Mouse (Mus musculus) limb, embryonic 12.5 days (tissue): Measurements from ENCODE around the gene Nkx3-2. TPM values are rescaled to one million over a fixed set of nuclear protein-coding genes. Genes with fewer than 3 reads are reported as not detected.

ENCODE experiments used
- ATAC-seq: fragments of 200-750 bp; cut with Nextera tagmentation; 2 replicates; pipeline ENCODE4 v1.8.0; 2017; ENCODE audit warnings: low read depth, moderate TSS enrichment; ENCODE audit not compliant: insufficient number of reproducible peaks, insufficient read depth, low FRiP score, low TSS enrichment
- H3K27ac ChIP-seq: fragments of 300-500 bp; sonication (generic); 2 replicates; pipeline ENCODE4 v1.5.1; 2016; ENCODE audit warnings: mild to moderate bottlenecking, moderate library complexity
- H3K27me3 ChIP-seq: fragments of 300-500 bp; sonication (generic); 2 replicates; pipeline ENCODE4 v1.6.1; 2016; ENCODE audit warnings: mild to moderate bottlenecking, moderate library complexity
- H3K36me3 ChIP-seq: fragments of 300-500 bp; sonication (generic); 2 replicates; pipeline ENCODE4 v1.6.1; 2016; ENCODE audit warnings: mild to moderate bottlenecking, moderate library complexity
- H3K4me1 ChIP-seq: fragments of 300-500 bp; sonication (generic); replicated peaks from 2 replicates; pipeline ENCODE4 v1.6.1; 2016
- H3K4me2 ChIP-seq: fragments of 300-500 bp; sonication (generic); 2 replicates; pipeline ENCODE4 v1.6.1; 2016; ENCODE audit warnings: mild to moderate bottlenecking, moderate library complexity
- H3K4me3 ChIP-seq: fragments of 300-500 bp; sonication (generic); replicated peaks from 2 replicates; pipeline ENCODE4 v1.5.1; 2016; ENCODE audit warnings: mild to moderate bottlenecking
- H3K9ac ChIP-seq: fragments of 300-500 bp; sonication (generic); replicated peaks from 2 replicates; pipeline ENCODE4 v1.6.1; 2016; ENCODE audit warnings: mild to moderate bottlenecking, moderate library complexity
- H3K9me3 ChIP-seq: fragments of 300-500 bp; sonication (generic); 2 replicates; pipeline ENCODE4 v1.6.1; 2016; ENCODE audit warnings: mild to moderate bottlenecking, moderate library complexity
- WGBS: fragments of 180-500 bp; shearing (Covaris S2); methylation state at CpG from one replicate; pipeline ENCODE4 v1.1.7; 2016; 5-methylcytosine and 5-hydroxymethylcytosine counted together
- polyA plus RNA-seq: library from polyadenylated mRNA; unstranded; fragments of >200 nt; fragmentation: Nextera tagmentation; extraction: Ambion mirVana; gene quantifications from 2 replicates; pipeline ENCODE4 v1.2.1, GENCODE M21; 2016

Gene Nkx3-2
- polyA plus RNA-seq, 1 experiment from 2014 or later = 3.9 TPM

DNA sequence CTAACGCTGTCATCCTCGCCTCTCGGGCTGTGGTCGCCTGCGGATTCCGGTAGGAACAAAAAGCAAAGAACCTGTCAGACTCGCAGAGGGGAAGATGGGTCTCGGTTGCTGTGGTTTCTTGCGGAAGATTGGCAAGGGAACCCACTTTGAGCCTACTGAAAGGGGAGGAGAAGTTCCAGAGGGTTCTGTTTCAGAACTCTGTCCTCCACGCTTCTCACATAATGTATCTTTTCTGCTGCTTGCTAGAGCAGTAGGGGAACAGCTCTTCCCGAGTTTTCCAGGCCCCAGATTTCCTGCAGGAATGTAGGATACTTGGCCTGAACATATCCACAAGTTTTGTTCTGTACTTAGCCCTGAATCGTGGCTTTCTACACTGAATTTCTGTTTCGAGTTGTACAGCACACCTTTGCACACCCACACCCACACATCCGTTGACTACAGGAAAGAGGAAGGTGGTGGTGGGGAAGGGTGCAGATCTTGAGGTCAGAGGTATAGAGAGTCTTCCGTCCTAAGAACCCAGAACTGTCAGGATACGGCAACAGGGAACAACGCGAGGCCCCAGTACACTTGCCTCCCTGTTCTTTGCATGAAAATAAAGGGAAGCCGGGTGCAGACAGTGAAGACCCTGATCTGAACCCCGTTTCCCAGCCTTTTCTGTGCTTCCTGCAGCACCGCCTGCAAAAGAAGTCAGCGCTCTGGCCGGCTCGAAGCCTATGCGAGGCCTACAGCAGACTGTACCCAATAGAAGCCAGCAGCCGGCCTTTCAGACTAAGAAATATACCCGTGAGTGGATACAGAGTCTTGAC is 2.0 kb downstream of the Nkx3-2 start:
- Histone ChIP-seq H3K9me3 (no peaks in the 10 kb centered on the region), H3K4me2 (peak overlapping the region; percentile 71), H3K4me1 (peaks cover 30% of the 10 kb centered on the region), H3K27ac (peak overlapping the region; percentile 62), H3K4me3 (peak overlapping the region; percentile 51), H3K9ac (peak overlapping the region; percentile 71), H3K27me3 (peaks cover 92% of the 10 kb centered on the region), H3K36me3 (no peaks in the 10 kb centered on the region)
- WGBS = 2% methylated on average over 27 of the region's 27 CpGs
- ATAC-seq = no peak

DNA sequence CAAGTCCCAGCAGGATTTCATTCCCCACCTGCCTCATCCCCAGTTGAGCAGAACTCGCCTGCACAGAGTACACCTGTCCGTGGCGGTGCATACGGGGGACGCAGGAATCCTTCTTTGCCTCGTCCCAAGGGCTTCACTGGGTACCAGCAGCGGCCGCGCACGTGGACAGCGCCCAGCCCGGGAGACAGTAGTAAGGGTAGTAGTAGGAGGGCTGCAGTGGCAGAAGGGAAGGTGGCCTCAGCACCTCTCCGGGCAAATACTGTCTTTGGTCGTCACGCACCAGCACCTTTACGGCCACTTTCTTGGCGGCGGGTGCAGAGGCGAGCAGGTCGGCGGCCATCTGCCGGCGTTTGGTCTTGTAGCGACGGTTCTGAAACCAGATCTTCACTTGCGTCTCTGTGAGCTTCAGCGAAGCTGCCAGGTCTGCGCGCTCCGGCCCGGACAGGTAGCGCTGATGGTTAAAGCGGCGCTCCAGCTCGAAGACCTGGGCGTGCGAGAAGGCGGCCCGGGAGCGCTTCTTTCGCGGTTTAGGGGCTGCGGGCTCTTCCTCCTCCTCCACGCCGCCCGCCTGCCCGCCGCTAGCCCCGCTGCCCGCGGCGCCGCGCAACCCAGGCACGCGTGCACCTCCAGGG is 2.7 kb downstream of the Nkx3-2 start:
- H3K9me3 ChIP-seq = no peaks in the 10 kb centered on the region

DNA sequence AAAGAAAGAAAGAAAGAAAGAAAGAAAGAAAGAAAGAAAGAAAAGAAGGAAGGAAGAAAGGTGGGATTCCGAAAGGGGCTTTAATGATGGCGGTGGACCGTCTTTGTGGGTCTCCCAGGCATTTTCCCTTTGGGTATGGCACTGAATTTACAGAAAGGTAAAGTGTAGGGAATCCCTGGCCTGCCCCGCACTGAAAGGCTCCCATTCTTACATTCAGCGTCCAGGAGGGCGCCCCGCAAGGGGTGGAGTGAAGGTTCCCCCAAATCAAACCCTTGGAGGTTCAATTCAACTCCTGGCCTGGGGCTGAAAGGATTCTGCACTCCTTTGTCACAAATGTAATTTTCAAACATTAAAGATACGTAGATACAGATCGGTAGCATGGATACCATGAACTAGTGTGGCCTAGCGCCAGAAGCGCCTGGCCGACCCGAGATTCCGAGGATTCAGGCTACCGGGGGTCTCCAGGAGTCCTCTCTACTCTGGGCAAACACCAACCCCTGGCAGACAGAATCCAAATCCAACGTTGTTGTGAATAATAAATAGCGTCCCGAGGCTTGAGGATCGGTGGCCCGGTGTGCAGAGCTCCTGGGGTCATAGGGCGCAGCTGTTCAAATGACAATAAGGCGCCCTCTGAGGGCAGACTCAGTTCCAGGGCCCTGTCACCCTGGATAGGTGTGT is 3.3 kb downstream of the Nkx3-2 start:
- Histone ChIP-seq H3K4me3 (peak overlapping the region; percentile 51), H3K9me3 (no peaks in the 10 kb centered on the region), H3K4me2 (peak overlapping the region; percentile 71), H3K9ac (no peak overlapping the region; the same call in 1 of the 2 replicates), H3K36me3 (no peaks in the 10 kb centered on the region), H3K27ac (no peak overlapping the region), H3K27me3 (peaks cover 92% of the 10 kb centered on the region), H3K4me1 (peaks cover 26% of the 10 kb centered on the region)
- no peak for ATAC-seq
- 2% methylated on average over 22 of the region's 22 CpGs for WGBS

More for the DNA sequence above, 2.7 kb downstream of the Nkx3-2 start:
- Histone ChIP-seq H3K4me1 (peaks cover 26% of the 10 kb centered on the region), H3K9ac (peak overlapping the region; percentile 71; the same call in 1 of the 2 replicates), H3K27me3 (peaks cover 92% of the 10 kb centered on the region), H3K4me2 (peak overlapping the region; percentile 71), H3K27ac (no peak overlapping the region), H3K36me3 (no peaks in the 10 kb centered on the region), H3K4me3 (peak overlapping the region; percentile 51)
- no peak for ATAC-seq
- WGBS = under 1% methylated on average over 56 of the region's 56 CpGs

DNA sequence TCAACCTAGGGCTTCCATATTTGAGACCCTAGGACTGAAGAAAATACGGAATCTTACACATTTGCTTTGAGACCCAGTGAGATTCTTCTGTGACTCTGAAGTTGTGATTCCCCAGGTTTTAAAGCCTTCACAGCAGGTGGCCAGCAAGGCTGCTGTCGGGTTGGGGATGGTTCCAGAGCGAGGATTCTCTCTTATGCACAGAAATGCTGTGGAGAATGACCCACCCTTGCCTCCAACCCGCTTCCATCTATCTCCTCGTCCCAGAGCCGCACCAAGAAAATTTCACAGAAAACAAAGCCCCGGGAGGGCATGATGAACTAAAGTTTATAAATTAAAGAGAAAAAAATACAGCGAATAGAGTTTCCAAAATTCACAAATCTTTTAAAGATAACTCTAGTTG is 4.2 kb downstream of the Nkx3-2 start:
- Histone ChIP-seq H3K9ac (no peak overlapping the region), H3K27ac (no peak overlapping the region), H3K9me3 (no peaks in the 10 kb centered on the region), H3K4me3 (0 out of 2 replicates have a peak overlapping the region, but pooled peaks have one; percentile 2), H3K4me2 (peak overlapping the region; percentile 19), H3K27me3 (peaks cover 95% of the 10 kb centered on the region), H3K36me3 (no peaks in the 10 kb centered on the region), H3K4me1 (peaks cover 26% of the 10 kb centered on the region)
- no peak for ATAC-seq
- WGBS = 5% methylated on average over 8 of the region's 8 CpGs

DNA sequence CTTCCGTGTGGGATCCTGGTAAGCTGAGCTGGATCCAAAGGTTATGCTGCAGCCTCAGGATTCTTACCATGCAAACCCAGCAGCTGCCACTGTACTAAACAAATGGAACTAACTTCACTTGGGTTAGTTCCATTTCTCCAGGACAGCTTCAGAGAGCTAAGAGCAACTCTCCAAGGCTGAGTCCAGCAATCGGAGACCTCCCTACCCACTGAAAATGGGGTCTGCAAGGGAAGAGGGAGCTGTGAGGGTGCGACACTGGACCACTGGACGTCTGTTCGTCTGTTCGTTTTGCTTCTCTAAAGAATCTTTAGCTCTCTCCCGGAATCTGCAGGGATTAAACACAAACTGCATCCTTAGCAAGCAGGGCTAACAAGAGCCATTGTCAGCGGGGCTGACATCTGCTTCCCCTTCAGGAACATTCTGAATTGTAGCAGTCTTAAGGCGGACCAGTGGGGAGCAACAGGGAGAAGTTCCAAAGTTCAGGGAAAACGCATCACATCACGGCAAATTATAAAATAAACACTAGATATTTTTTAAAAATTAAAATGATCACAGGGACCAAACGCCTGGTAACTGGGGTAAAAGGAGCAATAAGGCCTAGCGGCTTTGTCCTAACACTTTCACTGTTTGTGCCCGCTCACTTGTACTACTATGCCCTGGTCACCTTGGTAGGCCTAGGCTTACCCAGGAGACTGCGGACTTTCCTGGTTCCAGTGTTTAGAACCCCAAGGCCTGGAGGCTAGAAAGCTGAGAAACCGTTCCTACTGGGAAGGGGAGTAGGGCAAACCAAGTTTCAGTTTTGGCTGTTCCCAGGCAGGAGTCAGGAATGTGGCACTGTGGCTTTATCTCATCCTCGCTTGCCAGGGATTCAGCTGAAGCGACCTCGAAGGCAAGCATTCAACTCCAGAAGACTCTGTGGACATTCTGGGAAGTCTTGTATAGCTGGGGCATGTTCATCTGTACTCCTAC is 5.3 kb downstream of the Nkx3-2 start:
- no peak for ATAC-seq
- Histone ChIP-seq H3K4me1 (peaks cover 25% of the 10 kb centered on the region), H3K9me3 (no peaks in the 10 kb centered on the region), H3K9ac (no peak overlapping the region), H3K27ac (no peak overlapping the region), H3K36me3 (no peaks in the 10 kb centered on the region), H3K4me2 (peak overlapping the region; percentile 9; the same call in 1 of the 2 replicates), H3K27me3 (peaks cover 98% of the 10 kb centered on the region), H3K4me3 (no peak overlapping the region)
- 7% methylated on average over 19 of the region's 19 CpGs for WGBS

DNA sequence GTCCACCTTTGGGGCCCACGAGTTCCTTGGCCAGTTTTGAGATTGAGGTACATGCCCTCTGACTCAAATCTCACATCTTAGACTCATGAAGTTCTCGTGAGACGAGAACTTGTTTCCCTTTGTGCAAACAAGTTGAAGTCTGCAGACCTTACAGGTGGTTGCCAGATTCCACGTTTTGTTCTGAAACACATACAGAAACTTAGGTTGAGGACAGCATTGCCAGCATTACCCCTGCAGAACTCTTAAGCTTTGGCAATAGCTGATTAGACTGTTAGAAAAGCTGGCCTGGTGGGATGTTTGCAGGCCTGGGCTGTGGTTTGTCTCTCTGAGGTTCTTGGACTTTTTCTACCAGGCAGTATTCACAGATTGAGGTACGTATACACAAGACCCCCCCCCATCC is 7.0 kb downstream of the Nkx3-2 start:
- Histone ChIP-seq H3K36me3 (no peaks in the 10 kb centered on the region), H3K27me3 (peaks cover 96% of the 10 kb centered on the region), H3K4me2 (no peak overlapping the region), H3K4me3 (no peak overlapping the region), H3K27ac (no peak overlapping the region), H3K4me1 (peaks cover 13% of the 10 kb centered on the region; the same call in 1 of the 2 replicates), H3K9ac (no peak overlapping the region), H3K9me3 (no peaks in the 10 kb centered on the region)
- no peak for ATAC-seq
- WGBS = 3% methylated on average over 5 of the region's 5 CpGs

DNA sequence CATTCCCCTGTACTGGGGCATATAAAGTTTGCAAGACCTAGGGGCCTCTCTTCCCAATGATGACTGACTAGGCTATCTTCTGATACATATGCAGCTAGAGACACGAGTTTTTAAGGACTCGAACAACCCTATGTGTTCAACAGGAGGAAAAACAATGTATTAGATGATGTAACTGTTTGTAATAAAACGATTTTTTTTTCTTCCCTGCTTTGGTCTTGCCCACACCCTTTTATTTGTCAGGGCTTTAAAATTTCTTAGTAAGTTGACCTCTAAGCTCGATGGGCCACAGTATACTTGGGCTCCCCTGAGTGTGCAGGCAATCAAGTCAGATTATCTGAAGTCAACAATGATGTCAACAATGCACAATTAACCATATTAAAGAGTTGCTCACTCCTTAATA is 7.9 kb downstream of the Nkx3-2 start:
- H3K9ac ChIP-seq = no peak overlapping the region
- H3K4me1 ChIP-seq = peaks cover 8% of the 10 kb centered on the region; the same call in 1 of the 2 replicates
- H3K4me2 ChIP-seq = no peak overlapping the region
- H3K9me3 ChIP-seq = no peaks in the 10 kb centered on the region
- no peak for ATAC-seq
- peaks cover 96% of the 10 kb centered on the region for H3K27me3 ChIP-seq
- 3% methylated on average over 4 of the region's 4 CpGs for WGBS
- H3K4me3 ChIP-seq = no peak overlapping the region
- no peaks in the 10 kb centered on the region for H3K36me3 ChIP-seq
- H3K27ac ChIP-seq = no peak overlapping the region

DNA sequence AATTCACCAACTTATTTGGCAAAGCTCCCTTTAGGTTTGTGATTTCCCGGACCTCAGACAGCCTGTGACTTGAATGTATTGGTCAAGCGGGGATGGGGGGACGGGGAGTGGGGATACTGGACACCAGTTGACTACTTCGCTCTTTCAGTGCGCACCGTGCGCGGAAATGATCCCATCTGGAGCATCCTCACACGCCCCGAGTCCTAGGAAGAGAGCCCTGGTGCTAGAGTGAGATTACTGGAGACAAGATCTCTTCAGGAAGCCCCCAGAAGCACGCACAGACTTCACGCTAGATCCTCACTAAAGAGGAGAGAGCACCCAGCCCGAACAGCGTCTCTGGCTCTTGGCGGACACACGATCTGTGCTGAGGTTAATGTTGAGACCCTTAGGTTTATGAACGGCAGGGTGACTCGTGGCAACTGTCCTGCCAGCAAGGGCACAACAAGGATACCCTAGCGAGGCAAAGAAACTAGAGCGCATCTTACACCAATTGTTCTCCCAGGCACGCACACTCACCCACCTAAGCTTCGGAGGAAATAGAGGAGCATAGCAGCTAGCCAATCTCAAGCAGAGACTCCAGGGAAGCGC is 8.8 kb downstream of the Nkx3-2 start:
- peaks cover 7% of the 10 kb centered on the region; the same call in 1 of the 2 replicates for H3K4me1 ChIP-seq
- peak overlapping the region; percentile 21; the same call in 1 of the 2 replicates for H3K4me2 ChIP-seq
- H3K36me3 ChIP-seq = no peaks in the 10 kb centered on the region
- H3K9me3 ChIP-seq = no peaks in the 10 kb centered on the region
- H3K27me3 ChIP-seq = peaks cover 98% of the 10 kb centered on the region
- no peak overlapping the region for H3K9ac ChIP-seq
- ATAC-seq = no peak
- H3K27ac ChIP-seq = no peak overlapping the region
- no peak overlapping the region for H3K4me3 ChIP-seq
- WGBS = 1% methylated on average over 23 of the region's 23 CpGs

DNA sequence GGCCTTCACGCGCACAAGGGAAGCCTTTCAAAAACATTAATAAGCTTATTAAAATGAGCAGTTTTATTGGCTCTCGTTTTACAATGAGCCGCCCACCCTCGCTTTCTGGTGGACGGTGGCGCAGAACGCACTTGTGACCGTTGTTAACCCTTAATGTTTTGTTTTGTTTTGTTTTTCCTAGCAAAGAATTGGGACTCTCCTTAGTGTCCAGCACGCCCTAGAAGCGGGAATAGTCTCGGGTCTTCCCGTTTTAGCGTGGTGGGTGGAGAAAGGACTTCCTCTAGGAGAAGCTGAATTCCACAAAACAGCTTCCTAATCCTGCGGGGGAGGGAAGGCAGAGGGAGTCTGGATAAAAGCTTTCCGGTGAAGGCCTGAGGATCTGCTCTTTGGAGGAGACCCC is 9.5 kb downstream of the Nkx3-2 start:
- Histone ChIP-seq H3K9ac (no peak overlapping the region), H3K9me3 (no peaks in the 10 kb centered on the region), H3K27me3 (peaks cover 98% of the 10 kb centered on the region), H3K4me2 (peak overlapping the region; percentile 26), H3K36me3 (no peaks in the 10 kb centered on the region), H3K27ac (no peak overlapping the region), H3K4me3 (peak overlapping the region; percentile 6; the same call in 1 of the 2 replicates), H3K4me1 (peaks cover 7% of the 10 kb centered on the region; the same call in 1 of the 2 replicates)
- WGBS = under 1% methylated on average over 16 of the region's 16 CpGs
- no peak for ATAC-seq

DNA sequence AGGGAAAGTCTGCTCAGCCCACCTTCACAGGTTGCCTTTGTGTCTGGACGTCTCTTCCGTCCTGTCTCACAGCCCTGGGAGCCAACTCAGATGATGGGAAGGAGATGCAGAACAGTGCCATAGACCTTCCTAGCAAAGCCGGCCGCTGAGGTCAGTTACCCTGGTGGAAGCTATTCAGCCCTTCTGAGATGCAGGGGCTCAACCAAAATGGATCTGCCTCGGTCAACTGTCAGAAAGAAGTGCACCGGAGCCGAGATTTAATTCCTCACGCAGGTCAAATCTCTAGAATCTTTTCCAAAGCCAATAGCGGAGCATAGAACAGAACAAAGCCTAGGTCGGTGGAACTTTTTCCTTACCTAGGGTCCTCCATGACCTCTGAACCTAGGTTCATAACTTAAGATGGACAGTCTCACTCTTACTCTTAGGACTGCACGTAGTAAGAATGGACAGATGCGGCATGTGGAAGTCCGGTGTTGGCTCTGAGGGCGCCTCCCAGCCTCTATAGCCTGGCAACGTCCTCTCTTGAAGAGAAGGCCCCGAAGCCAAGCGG is 10.0 kb downstream of the Nkx3-2 start:
- peak overlapping the region; percentile 26; the same call in 1 of the 2 replicates for H3K4me2 ChIP-seq
- no peaks in the 10 kb centered on the region for H3K36me3 ChIP-seq
- peaks cover 7% of the 10 kb centered on the region; the same call in 1 of the 2 replicates for H3K4me1 ChIP-seq
- H3K9me3 ChIP-seq = no peaks in the 10 kb centered on the region
- H3K27me3 ChIP-seq = peaks cover 99% of the 10 kb centered on the region
- WGBS = 1% methylated on average over 17 of the region's 17 CpGs
- no peak overlapping the region for H3K27ac ChIP-seq
- no peak overlapping the region for H3K9ac ChIP-seq
- ATAC-seq = no peak
- 0 out of 2 replicates have a peak overlapping the region, but pooled peaks have one; percentile 6 for H3K4me3 ChIP-seq
